Mouse (Mus musculus): Measurements from ENCODE around the gene Fam117a.
A peak's percentile ranks its signal among the peaks of the same experiment; 100 is the strongest.
"Not testable (repeated sequence)": the region's sequence is repeated elsewhere in the genome, so short reads cannot be mapped to it uniquely, and the experiment has no call there.

Gene Fam117a

GRCm38 (mm10) chr11:95396548-95396947, 59.7 kb downstream of the Fam117a start:
- no peak for DNase-seq

DNA sequence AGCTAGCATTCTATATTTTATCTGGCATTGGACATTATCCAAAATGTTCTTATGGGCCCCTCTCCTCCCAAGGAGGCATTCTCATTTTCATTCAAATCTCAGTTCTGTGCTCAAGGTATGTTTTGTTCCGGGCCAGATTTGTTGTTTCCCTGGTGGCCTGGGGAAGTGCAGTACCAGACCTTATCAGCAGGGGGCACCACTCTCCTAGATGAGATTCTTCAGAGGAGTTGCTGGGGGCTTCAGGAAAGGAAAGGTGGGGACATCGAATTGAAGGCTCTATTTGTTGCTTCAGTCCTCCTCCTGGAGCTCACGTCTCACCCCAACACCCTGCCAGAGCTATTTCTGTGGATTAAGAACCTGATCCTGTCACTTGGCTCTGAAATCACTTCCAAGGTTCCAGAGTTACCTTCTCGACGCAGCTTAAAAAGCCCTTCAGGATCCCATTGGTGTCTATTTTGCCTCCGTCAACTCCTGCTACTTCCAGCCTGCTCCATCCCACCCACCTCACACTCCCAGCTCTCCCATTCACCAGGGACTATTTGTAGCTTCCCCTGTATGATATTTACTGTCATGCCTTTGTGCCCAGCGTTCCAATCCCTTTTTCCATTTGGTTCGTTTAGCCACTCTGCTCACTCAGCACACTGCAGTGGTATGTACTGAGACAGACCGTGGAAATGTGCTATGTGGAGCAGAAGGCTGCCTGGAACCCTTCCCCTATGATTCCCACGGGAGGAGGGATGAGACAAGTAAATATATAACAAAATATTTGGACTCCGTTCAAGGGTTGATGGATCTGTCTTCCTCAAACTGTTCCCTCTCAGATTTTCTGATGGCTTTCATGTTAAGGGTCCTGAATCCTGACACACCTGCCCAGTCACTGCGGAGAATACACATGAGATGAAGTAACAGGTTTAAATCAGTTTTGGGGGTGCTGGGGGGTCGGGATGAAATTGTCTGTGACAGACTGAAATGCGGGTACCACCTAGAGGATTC, 61.3 kb downstream of the Fam117a start:
- peak; percentile 76 for DNase-seq

DNA sequence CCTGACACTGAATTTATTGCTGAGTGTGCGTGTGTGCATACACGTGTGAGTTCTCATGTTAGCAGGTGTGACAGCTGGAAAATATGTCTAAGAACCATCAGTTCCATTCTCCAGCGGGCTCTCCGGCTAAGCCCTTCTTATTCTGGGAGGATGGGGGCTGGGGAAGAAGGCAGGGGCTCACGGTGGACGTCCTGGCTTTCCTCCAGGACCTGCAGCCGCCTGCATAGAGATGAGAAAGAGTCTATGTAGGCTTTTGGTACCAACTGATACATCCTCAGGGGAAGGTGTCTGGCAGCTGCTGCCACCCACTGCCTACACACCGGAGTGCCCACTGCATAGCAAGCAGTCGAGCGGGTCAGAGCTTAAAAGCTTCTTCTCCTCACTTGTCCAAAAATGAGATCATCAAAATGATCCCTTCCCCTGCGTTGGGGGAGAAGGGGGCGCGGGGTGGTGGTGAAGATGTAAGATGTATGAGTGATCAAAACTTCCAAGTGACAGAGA, 62.8 kb downstream of the Fam117a start:
- no peak for DNase-seq

GRCm38 (mm10) chr11:95401568-95401967, 64.8 kb downstream of the Fam117a start:
- no peak for DNase-seq

- peak; percentile 86 for DNase-seq
These were observed 65.4 kb downstream of the Fam117a start for GRCm38 (mm10) chr11:95402196-95402595.

GRCm38 (mm10) chr11:95402658-95403101, 65.9 kb downstream of the Fam117a start:
- no peak for DNase-seq

DNA sequence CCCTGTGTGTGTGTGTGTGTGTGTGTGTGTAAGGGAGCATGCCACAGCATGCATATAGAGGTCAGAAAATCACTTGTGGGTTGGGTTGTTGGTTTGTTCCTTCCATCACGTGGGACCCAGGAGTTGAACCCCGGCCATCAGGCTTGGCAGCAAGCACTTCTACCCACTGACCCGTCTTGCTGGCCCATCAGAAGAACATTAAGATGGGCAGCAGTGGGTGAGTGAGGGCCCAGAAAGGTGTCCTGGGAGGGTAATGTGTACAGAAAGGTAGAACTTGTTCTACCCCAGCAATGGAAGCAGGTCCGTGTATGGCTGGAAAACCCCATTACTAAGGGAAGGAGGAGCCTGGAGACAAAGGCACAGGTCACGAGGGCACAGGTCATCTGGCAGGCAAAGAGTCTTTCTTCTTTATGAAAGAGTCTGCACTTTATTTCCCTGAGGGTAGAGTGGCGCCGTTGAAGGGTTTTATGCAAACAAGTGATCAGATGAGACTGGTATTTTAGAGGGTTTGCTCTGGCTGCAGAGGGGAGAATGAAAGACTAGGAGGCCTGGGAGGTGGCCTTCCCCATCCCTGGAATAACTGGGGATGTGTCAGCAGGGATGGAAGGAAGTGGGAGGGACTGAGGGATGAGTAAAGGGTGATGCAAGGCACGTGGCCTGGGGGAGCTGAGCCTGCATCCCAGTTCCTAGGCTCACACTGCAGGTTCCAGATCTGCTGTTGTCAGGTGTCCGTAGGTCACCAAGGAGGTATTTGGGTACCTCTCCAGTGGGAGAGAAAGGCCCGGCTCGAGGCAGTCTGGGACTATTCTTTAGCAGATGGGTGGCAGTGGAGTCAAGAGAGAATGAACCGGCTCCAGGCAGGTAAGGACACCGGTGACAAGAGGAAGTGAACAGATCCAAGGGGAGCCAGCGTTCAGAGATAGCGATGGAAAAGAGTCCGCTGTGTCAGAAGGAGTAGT, 66.8 kb downstream of the Fam117a start:
- no peak for DNase-seq

DNA sequence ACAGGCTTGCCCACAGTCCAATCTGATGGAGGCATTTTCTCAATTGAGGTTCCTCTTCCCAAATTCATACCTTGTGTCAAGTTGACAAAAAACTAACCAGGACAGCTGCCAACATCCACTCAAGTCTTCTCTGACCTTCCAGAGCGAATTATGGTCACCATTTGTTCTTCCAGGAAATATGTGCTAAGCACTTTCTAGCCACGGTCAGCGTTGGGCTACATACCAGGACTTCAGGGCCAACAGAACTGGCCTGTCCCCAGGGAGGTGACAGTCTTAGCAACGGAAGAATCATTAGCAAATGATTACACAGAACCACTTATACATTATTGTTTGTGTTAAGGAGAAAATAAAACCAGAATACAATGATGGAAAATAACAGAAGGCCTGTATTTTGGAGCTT, 69.0 kb downstream of the Fam117a start:
- no peak for DNase-seq

GRCm38 (mm10) chr11:95406398-95406797, 69.6 kb downstream of the Fam117a start:
- not testable (repeated sequence) for DNase-seq

GRCm38 (mm10) chr11:95409450-95410112, 72.8 kb downstream of the Fam117a start:
- no peak for DNase-seq

GRCm38 (mm10) chr11:95411453-95412013, 74.7 kb downstream of the Fam117a start:
- no peak for DNase-seq

GRCm38 (mm10) chr11:95412615-95413014, 75.8 kb downstream of the Fam117a start:
- DNase-seq: no peak

GRCm38 (mm10) chr11:95413641-95414535, 77.1 kb downstream of the Fam117a start, which contains the start of gene Spop:
Gene Spop (plus strand): TSS chr11:95414080.
- peak; percentile 88 for DNase-seq

- DNase-seq: peak; percentile 94
These were observed 77.8 kb downstream of the Fam117a start for GRCm38 (mm10) chr11:95414536-95415161.

DNA sequence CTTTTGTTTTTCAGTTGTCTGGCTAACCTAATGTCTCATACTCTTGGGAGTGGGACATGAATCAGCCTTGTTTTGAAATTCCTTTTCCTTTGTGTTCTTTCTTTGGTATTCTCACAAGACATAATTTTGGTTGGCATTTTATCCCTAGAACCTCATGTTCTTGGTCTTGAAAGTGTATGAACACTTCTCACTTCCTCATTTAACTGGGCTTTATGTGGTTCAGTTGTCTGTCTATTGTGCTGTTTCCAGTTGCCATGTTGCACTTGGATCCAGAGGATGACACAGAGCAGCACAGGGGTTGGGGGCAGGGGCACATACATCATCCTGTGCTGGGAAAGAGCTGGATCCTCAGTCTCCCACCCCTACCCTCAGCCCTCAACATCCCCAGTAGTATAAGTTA, 79.1 kb downstream of the Fam117a start:
- no peak for DNase-seq

DNA sequence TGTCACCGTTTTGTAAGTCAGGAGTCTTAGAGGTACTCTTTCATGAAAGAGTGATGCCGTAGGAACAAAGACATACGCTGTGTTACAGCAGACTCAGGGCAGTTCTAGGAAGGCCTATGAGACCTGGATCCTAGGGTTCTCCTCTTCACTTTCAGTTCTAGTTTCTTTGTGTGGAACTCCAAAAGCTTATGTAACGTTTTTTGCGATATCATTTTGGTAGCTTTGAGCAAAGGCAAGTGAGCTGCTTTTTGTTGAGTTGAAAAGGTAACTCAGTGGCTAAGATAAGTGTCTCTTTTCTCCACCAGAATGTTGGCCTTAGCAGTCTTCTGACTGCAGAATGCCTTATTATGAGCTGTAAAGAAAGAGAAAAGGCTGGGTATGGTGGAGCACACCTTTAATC, 80.5 kb downstream of the Fam117a start:
- DNase-seq: no peak

DNA sequence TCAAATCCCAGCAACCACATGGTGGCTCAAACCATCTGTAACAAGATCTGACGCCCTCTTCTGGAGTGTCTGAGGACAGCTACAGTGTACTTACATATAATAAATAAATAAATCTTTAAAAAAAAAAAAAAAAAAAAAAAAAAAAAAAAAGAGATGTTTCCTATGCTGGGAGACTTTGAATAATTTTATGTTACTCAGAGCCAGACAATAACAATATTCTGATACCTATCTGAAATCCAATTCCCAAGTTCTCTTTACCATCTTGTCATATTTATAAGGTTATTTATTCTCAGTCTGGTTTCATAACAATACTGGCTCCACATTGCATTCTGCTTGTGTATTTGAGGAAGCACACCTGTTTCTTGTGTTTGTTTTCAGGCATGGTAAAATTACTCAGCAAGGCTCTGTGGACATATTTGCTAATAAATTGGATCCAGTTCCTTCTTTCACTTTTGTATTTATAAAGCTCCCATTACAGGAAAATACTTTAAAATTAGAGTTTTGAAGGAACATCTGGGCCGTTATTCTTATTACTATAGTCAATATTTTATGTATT, 84.1 kb downstream of the Fam117a start:
- no peak for DNase-seq

- no peak for DNase-seq
These were observed 86.7 kb downstream of the Fam117a start for GRCm38 (mm10) chr11:95423505-95423904.

DNA sequence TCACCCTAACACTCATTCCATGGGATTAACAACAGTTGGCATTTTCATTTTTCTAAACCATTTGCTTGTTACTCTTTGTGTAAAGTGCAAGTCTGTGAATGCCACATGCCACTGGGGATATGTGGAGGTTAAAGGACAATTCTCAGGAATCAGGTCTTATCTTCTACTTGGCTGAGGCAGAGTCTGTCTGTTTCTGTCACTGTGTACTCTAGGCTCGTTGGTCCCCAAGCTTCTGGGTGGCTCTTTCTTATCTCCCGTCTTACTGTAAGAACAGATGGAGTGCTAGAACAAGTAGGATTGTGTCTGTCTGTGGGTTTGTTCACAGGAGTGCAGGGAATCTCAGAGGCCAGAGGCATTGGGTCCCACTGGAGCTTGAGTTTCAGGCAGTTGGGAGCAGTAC, 94.5 kb downstream of the Fam117a start:
- DNase-seq: no peak

All from cerebellum, adult 11 months (tissue).